Mouse (Mus musculus) adrenal gland (tissue): ENCODE data around the gene Arfip1.

Experiments
- intact Hi-C: fragments of 180-260 bp; cut with DNase I; formaldehyde crosslinking; loops from one replicate; pipeline ENCODE4 v1.15.1; 2025

Arfip1 gene

DNA sequence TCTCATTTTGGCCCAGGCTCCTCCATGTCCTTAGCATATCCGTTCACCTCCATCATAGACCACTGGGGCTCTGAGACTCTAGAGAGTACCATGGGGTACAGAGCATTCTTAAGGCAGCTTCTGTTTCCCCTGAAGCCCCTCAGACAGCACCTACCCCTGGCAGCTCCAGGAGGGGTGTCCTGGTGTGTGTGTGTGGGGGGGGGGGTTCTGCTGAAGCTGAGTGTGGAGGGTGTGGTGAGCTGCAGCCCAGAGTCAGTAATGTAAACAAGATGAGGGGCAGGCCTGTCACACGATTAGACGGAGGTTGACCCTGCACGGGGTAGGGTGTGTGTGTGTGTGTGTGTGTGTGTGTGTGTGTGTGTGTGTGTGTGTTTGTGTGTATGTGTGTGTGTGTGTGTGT lies 120.7 kb downstream of the Arfip1 start:
- intact Hi-C loops, result no loop called here

DNA sequence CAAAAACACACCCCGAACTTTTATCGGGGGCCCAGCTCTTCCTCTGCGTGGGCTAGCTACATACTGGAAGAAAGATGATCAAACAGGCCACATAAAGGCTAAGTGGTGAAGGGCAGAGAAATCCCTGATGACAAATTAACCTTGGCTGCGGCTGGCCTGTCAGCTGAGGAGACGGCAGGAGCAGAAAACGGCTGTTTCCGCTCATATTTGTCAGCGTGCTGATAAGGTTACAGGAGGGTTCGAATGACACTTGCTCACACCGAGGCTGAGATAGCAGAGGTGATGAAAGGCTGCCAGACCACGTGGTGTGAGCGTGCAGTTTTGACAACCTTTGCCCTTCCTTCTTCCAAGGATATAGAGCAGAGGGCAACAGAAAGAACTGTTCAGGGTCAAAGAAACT lies 121.5 kb downstream of the Arfip1 start:
- intact Hi-C loops, result no loop called here

DNA sequence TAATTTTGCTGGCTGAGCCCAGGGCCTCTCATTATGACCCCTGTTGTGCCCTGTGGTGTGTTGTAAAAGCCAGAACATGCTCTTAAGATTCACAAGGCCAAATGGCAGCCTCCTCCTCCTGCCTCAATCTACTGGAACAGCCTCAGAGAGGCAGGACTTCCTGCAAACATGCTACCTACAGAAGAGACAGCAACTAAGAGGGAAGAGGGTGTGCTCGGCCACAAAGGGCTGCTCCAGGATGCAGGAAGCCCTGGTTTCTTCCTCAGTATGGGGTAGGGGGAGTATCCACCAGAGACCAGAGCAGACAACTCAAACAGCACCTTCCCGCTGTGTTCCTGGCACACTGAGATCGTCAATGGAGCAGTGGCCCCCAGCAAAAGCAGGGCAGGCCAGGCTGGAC lies 121.9 kb downstream of the Arfip1 start:
- intact Hi-C loops, result no loop called here

DNA sequence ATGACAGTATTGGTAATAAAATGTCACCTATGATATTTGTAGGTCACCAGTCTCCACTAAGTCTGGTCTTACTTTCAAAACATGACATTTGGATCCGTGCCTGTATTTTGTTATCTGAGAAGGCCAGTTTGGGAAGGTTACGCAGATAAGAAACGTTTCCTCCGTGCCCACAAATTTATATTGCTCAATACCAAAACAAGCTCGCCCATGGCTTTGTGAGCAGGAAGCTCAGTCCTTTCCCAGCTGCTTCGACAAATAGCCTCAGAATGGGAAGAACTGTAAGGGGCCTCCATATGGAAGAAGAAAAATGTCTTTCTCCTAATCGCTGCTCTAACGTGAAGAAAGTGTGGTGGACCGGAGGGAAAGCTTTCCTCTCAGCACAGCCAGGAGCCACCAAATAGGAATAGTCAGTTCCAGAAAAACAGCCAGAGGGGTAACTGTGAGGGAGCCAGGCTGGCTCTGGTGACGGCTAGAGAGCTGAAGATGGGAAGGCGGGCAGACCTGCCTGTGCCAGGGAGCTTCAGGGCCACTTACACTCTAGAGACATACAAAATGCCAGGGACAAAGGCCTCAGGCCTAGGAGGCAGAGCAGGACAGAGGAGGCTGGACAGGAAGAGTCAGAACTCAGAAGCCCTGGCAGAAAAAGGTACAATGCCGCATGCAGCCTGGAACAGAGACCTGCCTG lies 126.5 kb downstream of the Arfip1 start:
- intact Hi-C loops, result loop anchor here (2.0 kb wide), 1 partner anchor 23 kb away; no protein-coding TSS in a partner anchor

DNA sequence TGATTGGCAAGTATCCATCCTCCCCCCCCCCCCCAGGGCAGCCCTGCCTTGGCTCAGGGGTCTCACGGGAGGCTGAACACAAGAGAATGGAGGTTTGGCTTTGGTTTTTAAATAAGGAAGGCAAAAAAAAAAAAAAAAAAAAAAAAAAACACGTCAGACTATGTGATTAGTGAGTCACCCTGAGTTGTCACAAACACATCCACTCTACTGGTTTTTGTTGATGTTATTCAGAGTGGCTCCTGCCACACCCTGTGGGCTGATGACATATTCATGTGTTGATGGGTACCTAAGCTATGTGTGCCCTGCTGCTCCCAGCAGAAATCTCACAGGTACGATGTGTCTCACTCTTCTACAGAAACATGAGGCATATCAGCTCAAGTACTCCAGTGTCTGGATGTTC lies 131.8 kb downstream of the Arfip1 start:
- intact Hi-C loops, result loop anchor here (5.0 kb wide), 1 partner anchor 92 kb away; no protein-coding TSS in a partner anchor

DNA sequence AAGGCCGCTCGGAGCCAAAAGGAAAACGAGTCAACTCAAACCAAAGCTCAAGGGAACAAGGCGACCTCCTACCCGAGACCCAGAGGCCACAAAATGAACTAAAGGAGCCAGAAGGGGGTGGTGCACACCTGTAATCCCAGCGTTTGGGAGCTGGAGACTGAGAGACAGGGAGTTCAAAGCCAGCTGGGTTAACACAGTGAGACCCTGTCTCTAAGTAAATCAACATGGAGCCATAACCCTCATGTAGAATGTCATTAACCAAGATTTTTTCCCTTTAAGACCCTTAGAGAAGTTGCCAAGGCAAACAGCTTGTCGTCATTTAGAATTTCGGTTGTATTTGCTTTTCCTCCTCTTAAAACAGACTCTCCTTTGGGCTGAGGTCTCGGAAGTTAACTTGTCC lies 133.4 kb downstream of the Arfip1 start:
- intact Hi-C loops, result no loop called here

DNA sequence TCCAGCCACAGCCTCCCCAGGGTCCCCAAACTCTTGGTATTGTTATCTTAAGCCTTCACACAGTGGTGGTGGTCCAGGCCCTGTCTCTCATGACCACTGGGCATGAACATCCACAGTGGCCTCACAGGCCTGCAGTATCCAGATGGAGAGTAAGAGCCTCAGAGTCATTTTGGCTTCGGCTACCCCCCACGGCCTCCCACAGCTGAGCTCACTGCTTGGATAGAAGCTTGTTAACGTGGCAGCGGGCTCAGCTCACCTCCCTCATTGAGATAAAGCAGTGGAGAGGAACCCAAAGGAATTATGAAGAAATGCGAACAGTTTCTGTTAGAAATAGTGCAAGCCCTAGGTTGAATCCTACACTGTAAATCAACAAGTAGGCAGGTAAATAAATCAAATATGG lies 134.6 kb downstream of the Arfip1 start:
- intact Hi-C loops, result no loop called here
